Mouse (Mus musculus) 3T3-L1 (cell line): ENCODE results near the gene Fam214a.

Experiments used
- DNase-seq: peaks from one replicate; pipeline ENCODE4 v3.0.0-alpha.2; 2015; ENCODE audit warnings: low read depth, low spot score

Fam214a gene

DNA sequence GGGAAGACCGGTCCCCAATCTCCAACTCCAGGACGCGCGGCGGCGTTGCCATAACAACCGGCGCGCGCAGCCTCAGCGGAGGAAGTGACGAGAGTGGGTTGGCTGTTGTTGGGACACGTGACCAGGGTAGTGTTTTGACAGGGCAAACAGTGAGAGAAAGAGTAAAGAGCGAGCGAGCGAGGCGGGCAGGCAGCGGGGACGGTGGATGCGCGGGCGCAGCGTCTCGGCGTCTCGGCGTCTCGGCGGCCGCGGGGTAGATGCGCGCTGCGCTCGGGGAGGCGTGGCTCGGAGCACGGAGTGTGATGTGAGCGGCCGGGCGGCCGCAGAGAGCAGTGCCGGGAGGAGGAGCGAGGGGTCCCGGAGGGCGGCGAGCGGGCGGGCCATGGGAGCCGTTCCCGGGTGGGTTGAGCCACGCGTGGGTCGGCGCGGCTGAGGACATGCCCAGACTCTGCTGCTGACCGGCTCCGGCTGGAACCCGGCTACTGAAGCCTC lies at the start of gene Fam214a:
Fam214a (plus strand) TSS at position 129 of the 492 bp plus-strand sequence.
- DNase-seq, result peak; percentile 94

GRCm38 (mm10) chr9:74904866-74905508 lies 47.7 kb upstream of the Fam214a start:
- peak; percentile 90 for DNase-seq

DNA sequence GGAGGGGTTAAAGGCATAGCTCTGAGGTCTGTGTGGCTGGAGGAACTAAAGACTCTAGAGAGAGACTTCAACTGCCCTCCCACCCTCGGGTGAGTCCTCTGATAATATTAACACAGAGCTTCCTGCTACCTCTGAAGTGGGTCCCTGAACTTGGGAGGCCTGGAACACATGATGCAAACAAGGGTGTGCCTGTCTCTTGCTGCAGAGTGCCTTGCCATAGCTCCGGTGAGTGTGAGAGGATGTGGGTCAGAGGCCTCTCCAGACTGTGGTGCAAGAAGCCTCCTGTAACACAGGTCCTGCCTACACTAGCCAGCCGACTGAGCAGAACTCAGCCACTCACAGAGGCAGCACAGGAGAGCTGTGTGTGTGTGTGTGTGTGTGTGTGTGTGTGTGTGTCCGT lies 45.7 kb upstream of the Fam214a start:
- peak; percentile 20 for DNase-seq

DNA sequence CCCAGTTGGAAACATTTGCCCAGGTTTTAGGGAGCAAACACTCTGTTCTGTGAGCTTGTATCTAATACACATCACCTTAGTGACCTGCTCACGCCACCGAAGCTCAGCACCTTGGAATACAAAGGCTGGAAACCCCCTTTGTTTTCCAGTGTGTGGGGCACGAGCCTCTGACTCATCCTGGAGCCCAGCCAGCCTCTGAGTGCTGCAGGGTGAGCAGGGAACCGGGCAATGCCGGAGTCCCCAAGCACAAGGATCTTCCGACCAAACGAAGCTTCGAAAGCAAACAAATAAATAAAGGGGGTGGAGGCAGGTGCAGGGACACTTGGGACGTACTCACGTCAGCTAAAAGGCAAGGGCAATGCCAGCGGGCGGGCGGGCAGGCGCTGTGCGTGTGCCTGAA lies 43.4 kb upstream of the Fam214a start:
- peak; percentile 60 for DNase-seq

- no peak for DNase-seq
Measured at GRCm38 (mm10) chr9:74910226-74910759, 42.4 kb upstream of the Fam214a start.

DNA sequence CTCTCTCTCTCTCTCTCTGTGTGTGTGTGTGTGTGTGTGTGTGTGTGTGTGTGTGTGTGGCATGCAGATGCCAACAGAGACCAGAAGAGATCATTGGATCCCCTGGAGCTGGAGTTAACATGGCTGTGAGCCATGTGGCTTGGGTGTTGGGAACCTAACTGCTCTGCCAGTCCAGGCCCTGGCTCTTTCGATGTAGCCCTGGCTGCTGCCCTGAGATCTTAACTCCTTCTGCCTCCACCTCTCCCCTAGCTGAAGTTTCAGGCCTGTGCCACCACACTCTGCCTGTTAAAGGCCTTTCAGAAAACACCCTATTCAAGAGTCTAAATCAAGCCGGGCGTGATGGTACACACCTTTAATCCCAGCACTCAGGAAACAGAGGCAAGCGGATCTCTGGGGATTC lies 41.3 kb upstream of the Fam214a start:
- no peak for DNase-seq

DNA sequence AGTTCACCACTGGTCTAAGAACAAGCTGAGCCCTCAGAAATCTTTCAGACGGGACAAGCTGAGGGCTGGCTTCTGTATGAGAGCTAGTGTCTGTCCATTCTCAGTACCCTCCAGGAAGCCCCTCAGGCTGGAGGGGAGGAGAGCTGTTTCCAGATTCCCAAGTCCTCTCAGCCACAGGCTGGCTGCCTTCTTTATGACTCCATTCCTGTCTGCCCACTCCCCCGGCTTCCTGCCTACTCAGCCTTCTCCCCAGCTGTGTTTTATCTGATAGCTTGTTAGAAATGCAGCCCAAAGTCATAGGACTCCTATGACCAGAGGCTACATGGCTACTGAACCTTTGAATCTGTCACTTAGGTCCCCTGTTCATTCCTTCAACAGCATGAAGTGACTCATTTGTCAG lies 40.8 kb upstream of the Fam214a start:
- DNase-seq, result peak; percentile 27

DNA sequence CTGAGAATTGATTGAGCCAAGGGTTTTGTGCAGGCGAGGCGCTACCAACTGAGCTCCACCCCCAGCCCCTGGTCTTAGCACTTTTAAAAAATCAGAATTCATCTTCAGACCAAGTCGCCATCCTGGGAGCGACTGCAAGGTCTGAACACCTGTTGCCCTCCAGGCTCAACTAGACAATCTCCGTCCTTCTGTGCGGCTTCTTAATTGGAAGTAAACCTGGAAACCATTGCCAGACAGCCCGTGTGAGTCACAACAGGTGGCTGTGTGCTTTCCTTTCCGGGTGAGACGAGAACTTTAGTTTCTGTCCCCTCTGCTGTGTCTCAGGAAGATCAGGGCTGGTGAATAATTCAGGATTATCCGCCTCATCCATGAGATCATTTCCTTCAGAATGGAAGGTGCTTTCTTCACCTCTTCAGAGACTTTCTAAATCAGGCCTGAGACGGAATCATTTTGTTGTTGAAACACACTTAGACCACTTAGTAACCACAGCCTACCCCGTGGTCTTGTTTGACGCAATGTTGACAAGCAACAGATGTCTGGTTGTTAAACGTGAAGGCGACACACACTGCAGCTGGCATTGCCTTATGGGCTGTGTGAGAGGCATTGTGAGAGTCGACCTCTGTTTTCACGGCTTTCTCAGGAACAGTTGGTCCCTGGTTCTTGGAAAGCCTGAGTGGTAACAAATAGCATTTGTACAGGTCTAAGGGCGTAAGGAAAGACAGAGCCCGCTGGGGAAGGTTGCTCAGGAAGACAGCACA lies 39.9 kb upstream of the Fam214a start:
- peak; percentile 59 for DNase-seq

GRCm38 (mm10) chr9:74915611-74916010 lies 37.1 kb upstream of the Fam214a start:
- DNase-seq, result no peak

DNA sequence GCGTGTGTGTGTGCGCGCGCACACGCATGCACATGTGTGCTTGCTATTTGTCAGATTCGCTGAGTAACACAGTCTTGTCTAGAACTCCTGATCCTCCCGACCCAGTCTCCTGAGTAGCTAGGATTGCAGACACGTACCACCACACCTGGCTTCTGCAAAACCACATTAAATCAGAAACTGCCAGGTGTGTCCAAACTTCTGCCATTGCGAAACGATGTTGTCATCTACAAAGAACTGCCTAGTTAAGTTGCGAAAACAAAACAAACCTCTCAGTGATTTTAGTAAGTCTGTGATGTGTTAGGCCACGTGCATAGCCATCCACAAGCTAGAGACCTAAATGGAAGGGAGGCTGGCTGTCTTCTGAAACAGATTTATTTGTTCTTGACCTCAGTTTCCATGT lies 32.2 kb upstream of the Fam214a start:
- DNase-seq, result no peak

DNA sequence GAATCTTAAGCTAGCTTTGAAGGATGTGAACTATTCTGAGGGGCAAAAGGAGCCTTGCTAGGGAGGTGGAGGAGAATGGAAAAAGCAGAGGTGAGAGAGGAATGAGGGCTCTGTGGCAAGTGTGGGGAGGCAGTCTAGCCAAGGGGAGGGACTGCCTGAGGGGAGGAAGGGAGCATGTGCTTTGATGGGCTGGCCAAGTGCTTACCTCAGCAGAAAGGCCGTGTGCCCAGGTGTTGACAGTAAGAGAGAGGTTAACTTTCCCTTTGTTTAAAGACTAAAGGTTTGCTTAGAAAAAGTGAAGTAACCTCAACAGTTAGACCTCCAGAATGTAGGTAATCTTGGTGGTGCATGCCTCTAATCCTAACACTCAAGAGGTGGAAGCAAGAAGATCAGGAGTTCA lies 31.3 kb upstream of the Fam214a start:
- DNase-seq, result no peak

- no peak for DNase-seq
Measured at GRCm38 (mm10) chr9:74922884-74923283, 29.8 kb upstream of the Fam214a start.

GRCm38 (mm10) chr9:74923291-74923977 lies 29.2 kb upstream of the Fam214a start:
- no peak for DNase-seq

- DNase-seq, result no peak
Measured at GRCm38 (mm10) chr9:74925220-74925769, 27.4 kb upstream of the Fam214a start.

DNA sequence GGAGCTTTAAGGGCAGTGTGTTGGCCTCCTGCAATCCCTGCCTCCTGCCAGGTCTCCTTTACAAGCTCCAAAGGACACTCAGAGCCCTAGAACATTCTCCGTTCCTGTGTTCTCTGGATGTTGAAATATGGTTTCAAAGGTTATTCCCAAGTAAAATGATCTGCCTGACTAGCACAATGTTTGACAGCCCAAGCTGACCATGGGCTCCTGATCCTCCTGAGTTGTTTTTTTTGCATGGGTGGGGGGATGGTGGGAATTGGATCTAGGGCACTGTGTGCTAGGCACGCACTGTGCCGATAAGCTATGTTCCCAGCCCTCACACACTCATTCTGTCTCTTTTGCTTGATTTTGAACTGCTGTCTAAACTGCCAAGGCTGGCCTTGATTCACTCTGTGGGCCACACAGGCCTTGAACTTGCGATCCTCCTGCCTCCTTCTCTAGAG lies 22.7 kb upstream of the Fam214a start:
- DNase-seq, result no peak

GRCm38 (mm10) chr9:74930653-74931052 lies 22.0 kb upstream of the Fam214a start:
- DNase-seq, result no peak

DNA sequence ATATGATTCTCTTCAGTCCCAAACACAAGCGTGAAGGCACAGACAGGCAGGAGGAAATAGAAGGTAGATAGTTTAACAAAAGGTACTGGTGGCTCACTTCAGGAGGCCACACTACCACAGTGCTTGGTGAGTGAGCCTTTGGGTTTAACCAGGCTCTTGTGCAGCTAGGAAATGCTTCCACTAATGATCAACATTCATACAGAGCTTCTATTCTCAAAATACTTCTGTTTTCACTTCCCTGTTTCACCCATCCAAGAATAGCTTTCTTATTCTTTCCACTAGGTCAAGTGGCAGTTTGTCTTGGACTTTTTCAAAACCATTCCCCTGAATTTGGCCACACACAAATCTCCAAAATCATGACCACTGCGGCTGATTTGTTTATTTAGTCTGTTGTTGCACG lies 17.4 kb upstream of the Fam214a start:
- DNase-seq, result no peak

GRCm38 (mm10) chr9:74937761-74938160 lies 14.9 kb upstream of the Fam214a start:
- no peak for DNase-seq

GRCm38 (mm10) chr9:74938670-74939534 lies 13.8 kb upstream of the Fam214a start:
- no peak for DNase-seq

DNA sequence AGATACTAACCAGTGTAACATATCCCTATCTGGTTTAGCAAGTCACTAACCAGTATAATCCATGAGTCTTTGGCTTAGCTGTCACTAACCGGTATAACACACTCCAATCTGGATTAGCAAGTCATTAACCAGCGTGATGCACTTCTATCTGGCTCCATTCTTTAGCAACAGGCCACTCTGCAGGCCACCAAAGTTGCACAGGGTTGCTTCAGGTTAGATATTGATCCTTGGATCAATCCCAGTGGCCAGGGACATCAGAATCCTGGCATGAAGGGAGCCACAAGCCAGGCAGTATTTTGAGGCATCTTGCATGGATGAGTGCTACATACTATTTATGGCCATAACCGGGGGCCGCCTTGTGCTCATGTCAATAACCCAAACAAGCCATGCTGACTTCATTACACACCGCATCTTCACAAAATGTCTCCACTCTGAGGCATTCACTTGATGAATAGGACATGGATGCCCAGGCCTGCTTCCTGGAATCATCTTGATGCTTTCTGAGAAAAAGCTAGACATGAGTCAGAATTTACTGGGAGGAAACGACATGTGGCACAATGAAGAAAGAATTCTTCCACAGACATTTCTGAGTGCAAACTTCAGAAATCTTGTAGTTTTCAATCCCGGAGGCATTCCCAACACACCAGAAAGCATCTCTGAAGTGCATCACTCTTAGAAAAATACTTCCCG lies 5.8 kb upstream of the Fam214a start:
- DNase-seq, result peak; percentile 63
